Comparison of ENCODE assay signal across 34 mouse cellular contexts in genomic region chr6:6851166-6851565, GRCm38 (mm10). TPM values are rescaled to one million over a fixed set of nuclear protein-coding genes. Genes with fewer than 3 reads are reported as not detected.
DNase-seq lines count a peak whose midpoint lies in the region; ATAC-seq lines count a peak whose summit lies in the region.
"Had no signal": no experiment of that assay in that cellular context is flagged by ENCODE, and none has a peak within 500 bp of the region (broad histone marks: within the 10 kb centered on the region; RNA-seq: fewer than 3 reads in every experiment).

No protein-coding gene starts in this region.

- intact Hi-C loops in left cerebral cortex, postnatal 10 days (cut with DNase I): no loop called here

- no peak overlapping the region for H3K9ac ChIP-seq in forebrain, embryonic 12.5 days
- no peak overlapping the region for H3K9ac ChIP-seq in neural tube, embryonic 11.5 days (ENCODE audit: low read length)
- no peak overlapping the region for H3K9ac ChIP-seq in forebrain, embryonic 15.5 days (replicated peaks)
- H3K9ac ChIP-seq: heart, embryonic 15.5 days; hindbrain, embryonic 12.5 days; limb, embryonic 15.5 days; liver, embryonic 13.5 days; midbrain, embryonic 12.5 days had no signal

- H3K4me3 ChIP-seq in forebrain, embryonic 12.5 days (replicated peaks): 0 out of 2 replicates have a peak overlapping the region, but pooled peaks have one; percentile 16
- no peak overlapping the region for H3K4me3 ChIP-seq in forebrain, embryonic 10.5 days
- H3K4me3 ChIP-seq in neural tube, embryonic 11.5 days (ENCODE audit: low read depth, low read length): no peak overlapping the region
- H3K4me3 ChIP-seq in forebrain, embryonic 15.5 days: peak overlapping the region; percentile 26; the same call in 1 of the 2 replicates
- H3K4me3 ChIP-seq: erythroblast, embryonic 14.5 days; heart, embryonic 15.5 days; hindbrain, embryonic 12.5 days; limb, embryonic 15.5 days; liver, embryonic 13.5 days; megakaryocyte, embryonic 14.5 days; midbrain, embryonic 12.5 days had no signal

- H3K27me3 ChIP-seq in forebrain, embryonic 12.5 days: peaks cover 87% of the 10 kb centered on the region
- H3K27me3 ChIP-seq in forebrain, embryonic 10.5 days (ENCODE audit: poor library complexity, severe bottlenecking): peaks cover 100% of the 10 kb centered on the region
- H3K27me3 ChIP-seq in neural tube, embryonic 11.5 days (ENCODE audit: control insufficient read depth, insufficient read depth, low read length): peaks cover 88% of the 10 kb centered on the region
- peaks cover 73% of the 10 kb centered on the region for H3K27me3 ChIP-seq in forebrain, embryonic 15.5 days

- ATAC-seq in forebrain, embryonic 12.5 days (ENCODE audit: low FRiP score): no peak
- no peak for ATAC-seq in neural tube, embryonic 11.5 days (ENCODE audit: insufficient read depth, low FRiP score, low TSS enrichment)
- ATAC-seq in forebrain, embryonic 15.5 days (replicated peaks): 0 out of 2 replicates have a peak, but pooled peaks have one; percentile 21
- ATAC-seq: CD4-positive, CD25-positive, alpha-beta regulatory T cell, adult 4 months; intestine, embryonic 16.5 days; lung, postnatal 0 days had no signal

- H3K9me3 ChIP-seq in forebrain, embryonic 12.5 days: no peaks in the 10 kb centered on the region
- no peaks in the 10 kb centered on the region for H3K9me3 ChIP-seq in forebrain, embryonic 10.5 days
- H3K9me3 ChIP-seq in neural tube, embryonic 11.5 days (ENCODE audit: control insufficient read depth, low read length): no peaks in the 10 kb centered on the region
- H3K9me3 ChIP-seq in forebrain, embryonic 15.5 days: no peaks in the 10 kb centered on the region
- H3K9me3 ChIP-seq: heart, embryonic 10.5 days; heart, embryonic 15.5 days; hindbrain, embryonic 12.5 days; limb, embryonic 15.5 days; liver, embryonic 13.5 days; midbrain, embryonic 12.5 days had no signal

- WGBS in forebrain, embryonic 12.5 days: 3% methylated on average over 10 of the region's 10 CpGs
- 5% methylated on average over 10 of the region's 10 CpGs for WGBS in forebrain, embryonic 10.5 days
- WGBS in neural tube, embryonic 11.5 days: under 1% methylated on average over 10 of the region's 10 CpGs
- WGBS in forebrain, embryonic 15.5 days: 2% methylated on average over 10 of the region's 10 CpGs

- no peak for DNase-seq in forebrain, embryonic 10.5 days (ENCODE audit: extremely low spot score, low spot score)
- peak; percentile 12 for DNase-seq in neural tube, embryonic 11.5 days (ENCODE audit: low spot score)
- DNase-seq in neural tube, embryonic 10.5 days (ENCODE audit: extremely low spot score, low spot score): no peak
- no peak for DNase-seq in left cerebral cortex, postnatal 10 days (ENCODE audit: extremely low spot score in 1 of 2, low spot score in 2 of 2)
- DNase-seq in frontal cortex, adult 2 months (ENCODE audit: extremely low spot score in 1 of 2, low spot score in 1 of 2): no peak
- DNase-seq: adrenal gland, adult 8-10 months; cerebellum, adult 8-10 months; gastrocnemius, postnatal 25 days; kidney, postnatal 14 days; liver, embryonic 13.5 days; lung, adult 18-20 months; lung, postnatal 4 days; right cerebral cortex, adult 18-20 months; spleen, adult 18-20 months; thymus, postnatal 14 days had no signal

- no peak overlapping the region for H3K27ac ChIP-seq in forebrain, embryonic 12.5 days
- no peak overlapping the region for H3K27ac ChIP-seq in forebrain, embryonic 10.5 days
- H3K27ac ChIP-seq in neural tube, embryonic 11.5 days (ENCODE audit: low read depth, low read length): no peak overlapping the region
- peak overlapping the region; percentile 84 for H3K27ac ChIP-seq in forebrain, embryonic 15.5 days (replicated peaks)
- H3K27ac ChIP-seq: heart, embryonic 10.5 days; heart, embryonic 15.5 days; hindbrain, embryonic 12.5 days; limb, embryonic 15.5 days; liver, embryonic 13.5 days; midbrain, embryonic 12.5 days had no signal

- peak overlapping the region; percentile 38; the same call in 1 of the 2 replicates for H3K4me2 ChIP-seq in forebrain, embryonic 12.5 days
- no peak overlapping the region for H3K4me2 ChIP-seq in neural tube, embryonic 11.5 days (ENCODE audit: low read depth)
- H3K4me2 ChIP-seq in forebrain, embryonic 15.5 days (replicated peaks): peak overlapping the region; percentile 31
- H3K4me2 ChIP-seq: hindbrain, embryonic 12.5 days; limb, embryonic 15.5 days; liver, embryonic 13.5 days; midbrain, embryonic 12.5 days had no signal

- H3K36me3 ChIP-seq in forebrain, embryonic 12.5 days (replicated peaks): no peaks in the 10 kb centered on the region
- H3K36me3 ChIP-seq in forebrain, embryonic 10.5 days (replicated peaks): no peaks in the 10 kb centered on the region
- no peaks in the 10 kb centered on the region for H3K36me3 ChIP-seq in neural tube, embryonic 11.5 days (ENCODE audit: control insufficient read depth, insufficient read depth, low read length)
- no peaks in the 10 kb centered on the region for H3K36me3 ChIP-seq in forebrain, embryonic 15.5 days
- H3K36me3 ChIP-seq: heart, embryonic 10.5 days; heart, embryonic 15.5 days; hindbrain, embryonic 12.5 days; limb, embryonic 15.5 days; liver, embryonic 13.5 days; midbrain, embryonic 12.5 days had no signal

- H3K4me1 ChIP-seq in forebrain, embryonic 12.5 days: peaks cover 7% of the 10 kb centered on the region
- H3K4me1 ChIP-seq in forebrain, embryonic 10.5 days: peaks cover 18% of the 10 kb centered on the region
- no peaks in the 10 kb centered on the region for H3K4me1 ChIP-seq in neural tube, embryonic 11.5 days (ENCODE audit: control insufficient read depth, insufficient read depth, low read length)
- H3K4me1 ChIP-seq in forebrain, embryonic 15.5 days: peaks cover 52% of the 10 kb centered on the region
- H3K4me1 ChIP-seq: heart, embryonic 10.5 days; hindbrain, embryonic 12.5 days; liver, embryonic 13.5 days; megakaryocyte, embryonic 14.5 days; midbrain, embryonic 12.5 days had no signal

RNA-seq across cellular contexts. Expression of gene Dlx6, which starts 12.0 kb away (rescaled TPM):
- polyA plus RNA-seq in forebrain, embryonic 12.5 days (2016; fragmentation: Nextera tagmentation; extraction: Ambion mirVana): 10.1 and 15.7 TPM in 2 replicates
- 0.95 and 1.1 TPM in 2 replicates for polyA plus RNA-seq in forebrain, embryonic 10.5 days (2016; fragmentation: Nextera tagmentation; extraction: Ambion mirVana)
- not detected in 2 replicates for polyA plus RNA-seq in neural tube, embryonic 11.5 days (2014; fragmentation: Nextera tagmentation; extraction: Ambion mirVana)
- polyA plus RNA-seq in forebrain, embryonic 15.5 days (2015; fragmentation: Nextera tagmentation; extraction: Ambion mirVana): 13.2 and 14.7 TPM in 2 replicates
- 10 to 100 TPM; 10.1 to 13.4 TPM for total RNA-seq in left cerebral cortex, postnatal 10 days (2021)
- polyA plus RNA-seq in frontal cortex, adult 2 months (2012; rRNA removed): 27.4 and 35.5 TPM in 2 replicates
- total RNA-seq: ES-E14; gastrocnemius, adult 18-20 months; gastrocnemius, postnatal 25 days; heart, postnatal 25 days; monocyte, adult 5-6 weeks; neutrophil, adult 5-6 weeks had no signal
- polyA plus RNA-seq: CD4-positive, CD25-positive, alpha-beta regulatory T cell, adult 4 months; erythroblast, embryonic 14.5 days; intestine, embryonic 16.5 days; kidney, embryonic 14.5 days; liver, embryonic 13.5 days; lung, postnatal 0 days; urinary bladder, adult 2 months had no signal

RNA-seq across cellular contexts. Expression of gene Dlx5, which starts 30.7 kb away (rescaled TPM):
- 68.0 and 102 TPM in 2 replicates for polyA plus RNA-seq in forebrain, embryonic 12.5 days (2016; fragmentation: Nextera tagmentation; extraction: Ambion mirVana)
- 17.5 and 18.5 TPM in 2 replicates for polyA plus RNA-seq in forebrain, embryonic 10.5 days (2016; fragmentation: Nextera tagmentation; extraction: Ambion mirVana)
- polyA plus RNA-seq in neural tube, embryonic 11.5 days (2014; fragmentation: Nextera tagmentation; extraction: Ambion mirVana): 0.74 and 0.97 TPM in 2 replicates
- 81.5 and 84.7 TPM in 2 replicates for polyA plus RNA-seq in forebrain, embryonic 15.5 days (2015; fragmentation: Nextera tagmentation; extraction: Ambion mirVana)
- total RNA-seq in left cerebral cortex, postnatal 10 days (2021): 1 to 10 TPM; 7.4 to 8.1 TPM
- polyA plus RNA-seq in frontal cortex, adult 2 months (2012; rRNA removed): 20.9 and 28.3 TPM in 2 replicates
- total RNA-seq: ES-E14; gastrocnemius, adult 18-20 months; gastrocnemius, postnatal 25 days; monocyte, adult 5-6 weeks; neutrophil, adult 5-6 weeks had no signal
- polyA plus RNA-seq: CD4-positive, CD25-positive, alpha-beta regulatory T cell, adult 4 months; erythroblast, embryonic 14.5 days; liver, embryonic 13.5 days; lung, postnatal 0 days; urinary bladder, adult 2 months had no signal

Comparison
In these comparisons a context has a peak if more than half of its experiments do, and no peak if none do; other contexts are left out.
1. H3K4me3 ChIP-seq: peak in forebrain, embryonic 12.5 days (single experiment) and forebrain, embryonic 15.5 days (single experiment); none in forebrain, embryonic 10.5 days (single experiment) and neural tube, embryonic 11.5 days (single experiment).